Comparison of ENCODE assay signal across 10 mouse cellular contexts in genomic region chr4:137448197-137448596, GRCm38 (mm10). TPM values are rescaled to one million over a fixed set of nuclear protein-coding genes. Genes with fewer than 3 reads are reported as not detected.
DNase-seq lines count a peak whose midpoint lies in the region; ATAC-seq and TF ChIP-seq lines count a peak whose summit lies in the region.
"Had no signal": no experiment of that assay in that cellular context is flagged by ENCODE, and none has a peak within 500 bp of the region (broad histone marks: within the 10 kb centered on the region; RNA-seq: fewer than 3 reads in every experiment).

No protein-coding gene starts in this region.

- no peaks in the 10 kb centered on the region for H3K4me1 ChIP-seq in hindbrain, postnatal 0 days (ENCODE audit: insufficient read depth, low read length)
- peaks cover 8% of the 10 kb centered on the region; the same call in 1 of the 2 replicates for H3K4me1 ChIP-seq in hindbrain, embryonic 14.5 days (replicated peaks; ENCODE audit: control insufficient read depth, insufficient read depth, low read length)
- peaks cover 29% of the 10 kb centered on the region for H3K4me1 ChIP-seq in heart, embryonic 12.5 days (replicated peaks)

- H3K27me3 ChIP-seq in hindbrain, postnatal 0 days (ENCODE audit: insufficient read depth, low read length), result no peaks in the 10 kb centered on the region
- no peaks in the 10 kb centered on the region for H3K27me3 ChIP-seq in hindbrain, embryonic 14.5 days (ENCODE audit: control insufficient read depth, insufficient read depth, low read length)
- H3K27me3 ChIP-seq in heart, embryonic 12.5 days (replicated peaks), result 0 out of 2 replicates have a peak, but pooled peaks cover 3% of the 10 kb centered on the region

- H3K36me3 ChIP-seq in hindbrain, postnatal 0 days (ENCODE audit: insufficient read depth, low read length), result no peaks in the 10 kb centered on the region
- no peaks in the 10 kb centered on the region for H3K36me3 ChIP-seq in hindbrain, embryonic 14.5 days (replicated peaks; ENCODE audit: control insufficient read depth, insufficient read depth)
- no peaks in the 10 kb centered on the region for H3K36me3 ChIP-seq in heart, embryonic 12.5 days

- TF ChIP-seq CTCF in hindbrain, postnatal 0 days (IDR thresholded peaks at IDR 0.05; ENCODE audit: low read depth), result no peak

- no peak overlapping the region for H3K27ac ChIP-seq in hindbrain, postnatal 0 days
- no peak overlapping the region for H3K27ac ChIP-seq in hindbrain, embryonic 14.5 days
- peak overlapping the region; percentile 18; the same call in 1 of the 2 replicates for H3K27ac ChIP-seq in heart, embryonic 12.5 days (ENCODE audit: poor library complexity, severe bottlenecking)

- WGBS in hindbrain, postnatal 0 days, result 13% methylated on average over 6 of the region's 6 CpGs
- WGBS in hindbrain, embryonic 14.5 days, result 34% methylated on average over 6 of the region's 6 CpGs
- 29% methylated on average over 6 of the region's 6 CpGs for WGBS in heart, embryonic 12.5 days

- no peak overlapping the region for H3K4me3 ChIP-seq in hindbrain, postnatal 0 days (ENCODE audit: low read length)
- no peak overlapping the region for H3K4me3 ChIP-seq in hindbrain, embryonic 14.5 days (replicated peaks; ENCODE audit: low read length)
- H3K4me3 ChIP-seq in heart, embryonic 12.5 days, result no peak overlapping the region

- peak; percentile 56 for DNase-seq in hindbrain, postnatal 0 days (ENCODE audit: low spot score)
- no peak for DNase-seq in hindbrain, embryonic 14.5 days (ENCODE audit: low spot score)
- DNase-seq in urinary bladder, postnatal 14 days (ENCODE audit: low spot score), result peak; percentile 62
- no peak for DNase-seq in urinary bladder, postnatal 36 days (ENCODE audit: low spot score in 2 of 2)
- DNase-seq in ovary, postnatal 36 days (ENCODE audit: low spot score), result peak; percentile 60
- DNase-seq in thymus, postnatal 14 days, result no peak
- DNase-seq in urinary bladder, adult 18-20 months (ENCODE audit: low spot score in 2 of 2), result no peak

- no peaks in the 10 kb centered on the region for H3K9me3 ChIP-seq in hindbrain, postnatal 0 days (ENCODE audit: low read length)
- H3K9me3 ChIP-seq in hindbrain, embryonic 14.5 days (ENCODE audit: control insufficient read depth, low read length), result no peaks in the 10 kb centered on the region
- H3K9me3 ChIP-seq in heart, embryonic 12.5 days (replicated peaks), result no peaks in the 10 kb centered on the region

- H3K4me2 ChIP-seq in hindbrain, postnatal 0 days (ENCODE audit: low read depth, low read length), result no peak overlapping the region
- no peak overlapping the region for H3K4me2 ChIP-seq in hindbrain, embryonic 14.5 days (replicated peaks)
- 0 out of 2 replicates have a peak overlapping the region, but pooled peaks have one; percentile 8 for H3K4me2 ChIP-seq in heart, embryonic 12.5 days

- ATAC-seq in hindbrain, postnatal 0 days, result no peak; the same call in 1 of the 2 replicates
- no peak for ATAC-seq in hindbrain, embryonic 14.5 days (ENCODE audit: low FRiP score)
- no peak for ATAC-seq in heart, embryonic 12.5 days (ENCODE audit: insufficient number of reproducible peaks, low FRiP score)

- H3K9ac ChIP-seq in hindbrain, postnatal 0 days (replicated peaks; ENCODE audit: low read length), result no peak overlapping the region
- no peak overlapping the region for H3K9ac ChIP-seq in hindbrain, embryonic 14.5 days
- peak overlapping the region; percentile 8; the same call in 1 of the 2 replicates for H3K9ac ChIP-seq in heart, embryonic 12.5 days

RNA-seq across cellular contexts. Expression of gene 1700013G24Rik, which starts 4.9 kb away (rescaled TPM):
- not detected in 2 replicates for total RNA-seq in hindbrain, postnatal 0 days (2014; rRNA removed)
- polyA plus RNA-seq in hindbrain, postnatal 0 days (2015; fragmentation: Nextera tagmentation; extraction: Ambion mirVana), result not detected in 2 replicates
- polyA plus RNA-seq in hindbrain, embryonic 14.5 days (2014; fragmentation: Nextera tagmentation; extraction: Ambion mirVana), result not detected in 2 replicates
- polyA plus RNA-seq in heart, embryonic 12.5 days (2016; fragmentation: Nextera tagmentation; extraction: Ambion mirVana), result not detected in 2 replicates
- total RNA-seq: hematopoietic stem cell, adult 5-6 weeks had no signal
- polyA plus RNA-seq: neural tube, embryonic 11.5 days had no signal

RNA-seq across cellular contexts. Expression of gene Cela3b, which starts 17.9 kb away (rescaled TPM):
- total RNA-seq in hindbrain, postnatal 0 days (2014; rRNA removed), result not detected in 2 replicates
- polyA plus RNA-seq in hindbrain, postnatal 0 days (2015; fragmentation: Nextera tagmentation; extraction: Ambion mirVana), result not detected in 2 replicates
- polyA plus RNA-seq in hindbrain, embryonic 14.5 days (2014; fragmentation: Nextera tagmentation; extraction: Ambion mirVana), result not detected in 2 replicates
- not detected in 2 replicates for polyA plus RNA-seq in heart, embryonic 12.5 days (2016; fragmentation: Nextera tagmentation; extraction: Ambion mirVana)
- total RNA-seq: hematopoietic stem cell, adult 5-6 weeks had no signal
- polyA plus RNA-seq: neural tube, embryonic 11.5 days had no signal

RNA-seq across cellular contexts. Expression of gene Hspg2, which starts 20.4 kb away (rescaled TPM):
- 37.8 and 39.2 TPM in 2 replicates for total RNA-seq in hindbrain, postnatal 0 days (2014; rRNA removed)
- 3.5 and 3.7 TPM in 2 replicates for polyA plus RNA-seq in hindbrain, postnatal 0 days (2015; fragmentation: Nextera tagmentation; extraction: Ambion mirVana)
- 8.7 and 10.7 TPM in 2 replicates for polyA plus RNA-seq in hindbrain, embryonic 14.5 days (2014; fragmentation: Nextera tagmentation; extraction: Ambion mirVana)
- 51.8 and 61.5 TPM in 2 replicates for polyA plus RNA-seq in heart, embryonic 12.5 days (2016; fragmentation: Nextera tagmentation; extraction: Ambion mirVana)
- total RNA-seq: hematopoietic stem cell, adult 5-6 weeks had no signal

RNA-seq across cellular contexts. Expression of gene Cela3a, which starts 38.6 kb away (rescaled TPM):
- total RNA-seq in hindbrain, postnatal 0 days (2014; rRNA removed), result not detected in 2 replicates
- polyA plus RNA-seq in hindbrain, postnatal 0 days (2015; fragmentation: Nextera tagmentation; extraction: Ambion mirVana), result not detected in 2 replicates
- polyA plus RNA-seq in hindbrain, embryonic 14.5 days (2014; fragmentation: Nextera tagmentation; extraction: Ambion mirVana), result not detected in 2 replicates
- polyA plus RNA-seq in heart, embryonic 12.5 days (2016; fragmentation: Nextera tagmentation; extraction: Ambion mirVana), result not detected in 2 replicates
- total RNA-seq: hematopoietic stem cell, adult 5-6 weeks had no signal
- polyA plus RNA-seq: neural tube, embryonic 11.5 days had no signal

Comparison
In these comparisons a context has a peak if more than half of its experiments do, and no peak if none do; other contexts are left out.
1. DNase-seq: peak in hindbrain, postnatal 0 days (single experiment), urinary bladder, postnatal 14 days (single experiment) and ovary, postnatal 36 days (single experiment); none in hindbrain, embryonic 14.5 days (single experiment), urinary bladder, postnatal 36 days (0 of 2), thymus, postnatal 14 days (single experiment) and urinary bladder, adult 18-20 months (0 of 2).